Mouse (Mus musculus) G1E-ER4 (cell line): ENCODE results near the gene Tmc3. TPM values are rescaled to one million over a fixed set of nuclear protein-coding genes. Genes with fewer than 3 reads are reported as not detected.

ENCODE experiments used
- GATA1 ChIP-seq: IDR thresholded peaks from one replicate; pipeline ENCODE4 v1.8.0; 2012; ENCODE audit warnings: low read length, inconsistent platforms
- polyA plus RNA-seq: library from polyadenylated mRNA; stranded (reverse); fragments of >175 nt; gene quantifications from 2 replicates; pipeline ENCODE4 v1.2.3, GENCODE M21; 2012

Tmc3 gene
- polyA plus RNA-seq, 1 experiment, result not detected

DNA sequence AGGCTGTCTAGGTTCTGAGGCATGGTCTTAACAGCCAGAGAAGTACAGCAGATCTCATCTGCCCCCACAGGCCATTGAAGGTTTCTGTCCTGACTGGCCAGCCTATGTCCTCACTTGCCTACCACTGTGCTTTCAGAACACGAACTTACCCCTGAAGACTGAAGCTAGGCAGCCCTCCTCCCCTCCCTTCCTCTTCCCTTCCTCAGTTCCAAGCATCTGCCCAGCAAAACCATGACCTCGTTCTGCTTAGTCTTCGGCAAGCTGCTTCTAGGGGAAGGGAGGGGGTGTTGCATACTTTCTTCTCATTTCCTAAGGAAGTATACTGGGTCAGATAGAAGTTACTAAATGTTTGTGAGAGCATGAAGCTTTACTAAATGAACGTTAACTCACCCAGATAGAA, 13.7 kb upstream of the Tmc3 start:
- no peak for TF ChIP-seq GATA1

DNA sequence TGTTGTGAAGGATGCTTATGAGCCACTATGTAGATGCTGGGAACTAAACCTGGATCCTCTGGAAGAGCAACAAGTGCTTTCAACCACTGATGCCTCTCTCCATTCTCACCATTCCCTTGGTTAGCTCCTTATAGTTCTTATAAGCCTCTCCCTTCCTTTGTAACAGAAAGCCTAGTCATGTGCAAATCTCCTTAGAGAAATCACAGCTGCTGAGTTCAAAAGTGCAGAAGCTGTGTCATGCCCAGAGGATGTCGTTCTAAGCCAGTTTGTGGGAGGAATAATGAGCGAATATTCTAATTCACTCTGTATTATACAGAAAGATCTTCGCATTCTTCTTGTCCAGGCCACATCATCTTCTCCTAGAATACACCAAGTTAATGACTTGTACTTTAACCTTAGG, 12.8 kb upstream of the Tmc3 start:
- no peak for TF ChIP-seq GATA1

- no peak for TF ChIP-seq GATA1
Measured at GRCm38 (mm10) chr7:83572451-83572850, 12.3 kb upstream of the Tmc3 start.

DNA sequence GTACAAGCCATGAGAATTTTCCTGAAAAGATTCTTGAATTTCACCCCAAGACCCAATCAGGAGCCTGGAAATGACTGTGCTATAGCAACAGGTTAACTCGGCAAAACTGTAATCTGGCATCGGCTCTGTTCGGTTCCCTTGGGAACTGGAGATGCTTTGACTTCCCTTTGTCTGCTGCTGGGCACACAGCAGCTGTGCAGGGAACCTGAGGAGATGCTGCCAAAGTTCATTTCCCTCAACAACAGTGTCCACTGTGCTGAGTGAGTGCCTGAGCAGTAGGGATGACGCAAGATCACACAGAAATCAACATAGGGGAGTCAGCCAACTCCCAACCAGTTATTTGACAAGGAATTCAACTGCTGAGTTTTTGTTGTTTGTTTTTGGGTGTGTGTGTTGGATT, 3.8 kb upstream of the Tmc3 start:
- no peak for TF ChIP-seq GATA1

DNA sequence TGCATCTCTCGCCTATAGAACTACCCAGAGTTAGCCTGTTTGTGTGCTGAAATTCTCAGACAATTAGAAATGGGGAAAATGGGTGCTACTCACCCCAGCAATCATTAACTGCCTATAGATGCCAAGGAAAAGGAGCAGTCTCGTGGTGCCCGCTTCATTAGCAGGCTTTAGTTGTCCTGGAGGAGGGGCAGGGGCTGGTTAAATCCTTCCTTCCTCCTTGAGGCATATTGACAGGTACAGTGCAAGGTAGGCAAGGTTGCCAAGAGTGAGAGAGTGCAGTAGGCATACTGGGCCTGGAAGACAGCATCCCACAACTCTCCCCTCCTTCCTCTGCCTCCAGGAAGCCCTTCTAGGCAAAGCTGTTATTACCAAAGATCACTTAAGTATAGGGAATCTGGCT, 9.3 kb downstream of the Tmc3 start:
- no peak for TF ChIP-seq GATA1

DNA sequence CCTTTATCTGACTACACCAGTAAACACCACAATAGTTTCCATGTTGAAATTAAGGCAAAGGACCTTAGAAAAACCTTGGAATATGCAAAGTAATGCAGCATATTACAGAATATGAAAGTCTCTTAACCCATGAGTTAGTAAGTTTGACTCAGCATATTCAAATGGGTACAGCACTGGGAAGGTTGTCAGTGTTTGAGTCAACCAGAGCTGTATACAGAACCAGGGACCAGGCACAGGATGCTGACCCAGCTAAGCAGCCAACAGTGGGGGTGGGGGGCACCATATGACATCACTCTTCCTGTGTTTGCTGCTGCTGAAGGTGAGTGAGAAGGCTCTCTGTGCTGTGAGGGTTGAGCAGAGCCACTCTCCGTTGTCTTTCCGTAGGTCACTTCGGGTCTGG, 12.3 kb downstream of the Tmc3 start:
- no peak for TF ChIP-seq GATA1

GRCm38 (mm10) chr7:83598997-83599912, 14.5 kb downstream of the Tmc3 start:
- no peak for TF ChIP-seq GATA1

GRCm38 (mm10) chr7:83599913-83600286, 15.2 kb downstream of the Tmc3 start:
- no peak for TF ChIP-seq GATA1

GRCm38 (mm10) chr7:83604180-83604944, 19.6 kb downstream of the Tmc3 start:
- no peak for TF ChIP-seq GATA1

- TF ChIP-seq GATA1, result no peak
Measured at GRCm38 (mm10) chr7:83606796-83607195, 22.1 kb downstream of the Tmc3 start.

GRCm38 (mm10) chr7:83609891-83610290, 25.2 kb downstream of the Tmc3 start:
- no peak for TF ChIP-seq GATA1

DNA sequence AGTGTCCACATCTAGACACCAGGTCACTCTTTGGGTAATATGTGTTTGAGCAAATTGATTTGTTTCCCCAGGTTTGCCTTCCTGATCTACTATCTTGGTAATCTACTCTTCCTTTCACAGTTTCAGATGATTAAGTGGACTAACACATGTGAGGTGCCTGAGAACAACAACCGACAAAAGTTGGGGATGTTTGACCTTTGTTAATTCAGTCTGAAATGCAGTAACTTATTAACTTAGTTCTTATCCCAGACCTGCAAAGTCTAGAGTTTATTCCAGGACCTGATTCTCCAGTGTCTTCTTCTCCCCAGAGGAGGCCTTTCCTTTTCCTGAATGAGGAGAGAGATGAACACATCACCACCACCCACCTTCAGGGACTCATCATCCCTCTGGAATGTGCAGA, 27.2 kb downstream of the Tmc3 start:
- TF ChIP-seq GATA1, result no peak

GRCm38 (mm10) chr7:83615272-83615671, 30.5 kb downstream of the Tmc3 start:
- no peak for TF ChIP-seq GATA1

DNA sequence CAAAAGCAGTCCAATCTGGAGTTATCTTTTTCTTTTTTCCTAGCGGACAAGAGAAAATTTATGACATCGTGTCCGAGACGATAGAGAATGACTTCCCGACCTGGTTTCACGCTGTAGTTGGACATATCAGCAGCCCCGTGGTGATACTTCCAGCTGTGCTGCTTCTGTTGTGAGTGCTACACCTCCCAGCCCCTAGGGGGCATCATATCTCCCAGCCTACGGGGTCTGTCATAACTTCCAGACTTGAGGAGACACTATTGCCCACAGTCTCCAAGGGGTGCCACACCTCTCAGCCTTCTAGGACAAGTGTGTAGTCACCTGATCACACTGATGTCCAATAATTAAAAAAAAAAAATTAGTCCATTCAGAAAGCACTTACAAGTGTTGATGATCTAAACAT, 31.1 kb downstream of the Tmc3 start:
- no peak for TF ChIP-seq GATA1

DNA sequence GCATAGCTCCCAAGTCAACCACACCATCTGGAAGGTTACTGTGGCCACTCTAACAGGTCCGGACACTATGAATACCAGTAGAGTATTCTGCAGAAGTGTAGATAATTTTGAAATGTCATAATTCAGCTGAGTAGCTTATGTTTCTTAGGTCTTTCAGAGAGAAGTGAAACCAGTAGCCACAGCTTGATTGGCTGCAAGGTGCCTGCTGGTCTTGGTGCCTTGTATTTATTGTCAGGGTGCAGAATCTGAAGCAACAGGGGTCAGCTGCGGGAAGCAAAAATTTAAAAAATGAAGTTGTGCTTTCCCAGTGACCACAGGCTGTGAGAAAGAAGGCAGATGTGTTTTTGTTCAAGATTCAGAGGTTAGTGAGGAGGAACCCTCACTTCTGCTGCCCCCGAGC, 31.5 kb downstream of the Tmc3 start:
- TF ChIP-seq GATA1, result no peak

DNA sequence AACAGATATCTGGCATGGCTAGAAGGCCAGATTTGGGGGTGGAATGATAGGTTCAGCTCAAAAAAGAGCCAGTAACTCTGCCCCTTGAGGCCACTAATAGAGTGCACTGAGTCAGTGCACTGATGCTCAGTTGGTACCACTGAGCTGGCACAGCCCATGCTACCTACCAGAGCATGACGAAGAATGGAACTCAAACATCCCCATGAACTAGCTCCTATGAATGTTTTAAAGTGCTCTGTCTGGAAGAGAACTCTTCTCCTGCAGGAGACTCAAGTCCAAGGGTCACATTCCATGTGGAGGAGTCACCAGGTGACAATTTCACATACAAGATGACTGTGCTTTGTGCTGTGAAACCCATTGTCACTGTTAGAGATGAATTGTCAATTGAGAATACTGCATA, 34.0 kb downstream of the Tmc3 start:
- TF ChIP-seq GATA1, result no peak

DNA sequence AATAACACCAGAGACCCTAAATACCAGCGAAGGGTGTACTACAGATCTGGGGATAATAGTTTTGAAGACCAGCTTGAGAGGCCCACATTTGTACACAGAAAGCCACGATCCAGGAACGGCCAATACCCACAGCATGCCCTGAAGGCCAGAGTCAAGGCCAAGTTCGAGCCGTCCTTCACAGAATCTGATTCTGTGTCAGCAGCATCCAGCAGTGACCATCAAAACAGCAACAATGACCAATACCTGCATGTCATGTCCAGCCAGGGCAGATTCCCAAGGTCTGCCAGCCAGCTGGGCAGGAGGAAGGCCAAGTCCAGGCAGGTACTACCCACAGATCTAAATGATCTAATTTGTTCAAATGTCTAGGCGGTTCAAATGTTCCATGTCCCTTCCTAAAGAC, 37.9 kb downstream of the Tmc3 start:
- TF ChIP-seq GATA1, result no peak
